ENCODE assay signal across 37 mouse cellular contexts in genomic region chr11:72232991-72233390, GRCm38 (mm10). TPM values are rescaled to one million over a fixed set of nuclear protein-coding genes. Genes with fewer than 3 reads are reported as not detected.
"Had no signal": no experiment of that assay in that cellular context is flagged by ENCODE, and none has a peak within 500 bp of the region (broad histone marks: within the 10 kb centered on the region; RNA-seq: fewer than 3 reads in every experiment).

No protein-coding gene starts in this region.

- H3K36me3 ChIP-seq: limb, embryonic 10.5 days; limb, embryonic 12.5 days; limb, embryonic 13.5 days; limb, embryonic 15.5 days; liver, embryonic 12.5 days; liver, embryonic 13.5 days; liver, embryonic 15.5 days; lung, embryonic 15.5 days; midbrain, embryonic 10.5 days; midbrain, embryonic 12.5 days; midbrain, embryonic 13.5 days; midbrain, embryonic 15.5 days; neural tube, embryonic 12.5 days had no signal

- H3K4me3 ChIP-seq: limb, embryonic 10.5 days; limb, embryonic 12.5 days; limb, embryonic 13.5 days; limb, embryonic 15.5 days; liver, embryonic 12.5 days; liver, embryonic 13.5 days; liver, embryonic 15.5 days; lung, embryonic 15.5 days; megakaryocyte, embryonic 14.5 days; midbrain, embryonic 10.5 days; midbrain, embryonic 12.5 days; midbrain, embryonic 13.5 days; midbrain, embryonic 15.5 days; myocyte; neural tube, embryonic 12.5 days had no signal

- H3K4me1 ChIP-seq: limb, embryonic 10.5 days; limb, embryonic 12.5 days; limb, embryonic 13.5 days; limb, embryonic 15.5 days; liver, embryonic 12.5 days; liver, embryonic 13.5 days; liver, embryonic 15.5 days; lung, embryonic 15.5 days; megakaryocyte, embryonic 14.5 days; midbrain, embryonic 10.5 days; midbrain, embryonic 12.5 days; midbrain, embryonic 13.5 days; midbrain, embryonic 15.5 days; neural tube, embryonic 12.5 days had no signal

- H3K9me3 ChIP-seq: limb, embryonic 10.5 days; limb, embryonic 12.5 days; limb, embryonic 13.5 days; limb, embryonic 15.5 days; liver, embryonic 12.5 days; liver, embryonic 13.5 days; liver, embryonic 15.5 days; lung, embryonic 15.5 days; megakaryocyte, embryonic 14.5 days; midbrain, embryonic 10.5 days; midbrain, embryonic 12.5 days; midbrain, embryonic 13.5 days; midbrain, embryonic 15.5 days; neural tube, embryonic 12.5 days had no signal

- H3K27ac ChIP-seq: limb, embryonic 10.5 days; limb, embryonic 12.5 days; limb, embryonic 13.5 days; limb, embryonic 15.5 days; liver, embryonic 12.5 days; liver, embryonic 13.5 days; liver, embryonic 14.5 days; liver, embryonic 15.5 days; lung, embryonic 15.5 days; macrophage; midbrain, embryonic 10.5 days; midbrain, embryonic 12.5 days; midbrain, embryonic 13.5 days; midbrain, embryonic 15.5 days; neural tube, embryonic 12.5 days had no signal

- DNase-seq: left cerebral cortex, postnatal 4 days; liver; liver, embryonic 13.5 days; liver, postnatal 0 days; lung, adult 18-20 months; lung, adult 2 months; lung, embryonic 14.5 days; lung, postnatal 10 days; lung, postnatal 14 days; lung, postnatal 36 days; lung, postnatal 4 days; midbrain, embryonic 14.5 days had no signal

- H3K9ac ChIP-seq: limb, embryonic 12.5 days; limb, embryonic 13.5 days; limb, embryonic 15.5 days; liver, embryonic 12.5 days; liver, embryonic 13.5 days; liver, embryonic 14.5 days; liver, embryonic 15.5 days; liver, postnatal 0 days; lung, embryonic 14.5 days; lung, embryonic 15.5 days; midbrain, embryonic 12.5 days; midbrain, embryonic 13.5 days; midbrain, embryonic 15.5 days; neural tube, embryonic 12.5 days had no signal

- H3K4me2 ChIP-seq: limb, embryonic 12.5 days; limb, embryonic 13.5 days; limb, embryonic 15.5 days; liver, embryonic 11.5 days; liver, embryonic 12.5 days; liver, embryonic 13.5 days; liver, embryonic 15.5 days; lung, embryonic 14.5 days; lung, embryonic 15.5 days; midbrain, embryonic 11.5 days; midbrain, embryonic 12.5 days; midbrain, embryonic 13.5 days; midbrain, embryonic 15.5 days; neural tube, embryonic 12.5 days had no signal

- H3K27me3 ChIP-seq: limb, embryonic 12.5 days; limb, embryonic 13.5 days; limb, embryonic 15.5 days; lung, embryonic 15.5 days; midbrain, embryonic 13.5 days; midbrain, embryonic 15.5 days; neural tube, embryonic 12.5 days had no signal

- ATAC-seq: liver, embryonic 12.5 days; liver, postnatal 0 days; lung, postnatal 0 days; midbrain, embryonic 13.5 days; midbrain, embryonic 15.5 days; midbrain, embryonic 16.5 days had no signal

RNA-seq across cellular contexts. Expression of gene Gm43951, which starts 26.4 kb away (rescaled TPM):
- total RNA-seq: megakaryocyte-erythroid progenitor cell, adult 5-6 weeks; monocyte, adult 5-6 weeks had no signal
- polyA plus RNA-seq: liver, embryonic 11.5 days; liver, embryonic 13.5 days; liver, embryonic 15.5 days; liver, embryonic 16.5 days; liver, postnatal 0 days; lung, embryonic 14.5 days had no signal

RNA-seq across cellular contexts. Expression of gene Slc13a5, which starts 34.0 kb away (rescaled TPM):
- total RNA-seq: megakaryocyte, adult 5-6 weeks; megakaryocyte-erythroid progenitor cell, adult 5-6 weeks; monocyte, adult 5-6 weeks had no signal
- polyA plus RNA-seq: limb, embryonic 11.5 days; limb, embryonic 12.5 days; liver, embryonic 11.5 days; liver, embryonic 12.5 days; liver, embryonic 13.5 days; liver, embryonic 14.5 days; liver, embryonic 15.5 days; liver, embryonic 16.5 days; liver, postnatal 0 days; lung, adult 2 months; lung, embryonic 14.5 days; lung, postnatal 0 days; macrophage had no signal
